Mouse (Mus musculus): ENCODE data around the gene P3h3.
"Not testable (repeated sequence)": the region's sequence is repeated elsewhere in the genome, so short reads cannot be mapped to it uniquely, and the experiment has no call there.

P3h3 gene

DNA sequence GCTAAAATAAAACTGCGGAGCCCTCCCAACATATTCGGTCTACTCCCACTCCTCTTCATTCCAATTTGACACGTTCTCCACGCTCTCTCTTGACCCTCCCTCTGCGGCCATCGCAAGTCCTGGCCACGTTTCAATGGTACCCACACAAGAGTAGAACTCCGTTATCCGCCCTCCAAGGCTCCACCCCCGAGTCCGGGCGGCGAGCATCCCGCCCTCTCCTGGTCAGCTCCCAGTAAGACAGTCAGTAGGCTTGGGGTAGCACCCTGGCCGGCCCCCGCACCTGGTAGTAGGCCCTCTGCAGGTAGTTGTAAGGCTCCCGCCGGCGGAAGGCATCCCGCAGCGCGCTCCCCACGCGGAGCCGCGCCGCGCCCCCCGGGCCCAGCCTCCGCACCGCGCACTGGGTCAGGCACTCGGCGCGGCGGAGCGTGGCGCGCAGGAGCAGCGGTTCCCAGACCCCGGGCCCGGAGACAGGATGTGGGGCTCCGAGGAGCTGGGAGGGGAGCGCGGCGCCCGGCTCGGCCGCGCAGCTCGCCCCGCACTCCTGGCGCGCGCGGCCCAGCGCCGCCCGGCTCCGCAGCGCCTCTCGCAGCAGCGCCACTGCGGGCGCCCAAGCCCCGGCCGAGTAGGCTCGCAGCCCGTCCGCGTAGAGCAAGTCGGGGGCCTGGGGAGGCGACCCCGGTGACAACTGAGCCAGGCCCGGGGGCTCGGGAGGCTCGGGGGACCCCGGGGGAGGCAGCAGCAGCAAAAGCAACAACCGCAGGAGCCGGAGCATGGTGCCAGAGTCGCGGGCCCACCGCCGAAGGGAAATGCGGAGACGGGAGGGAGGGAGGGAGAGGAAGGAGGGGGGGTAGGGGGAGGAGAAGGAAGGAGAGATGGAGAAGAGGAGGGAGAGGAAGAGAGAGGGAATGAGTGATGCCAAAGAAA lies at the start of gene P3h3:
P3h3 (minus strand) TSS at position 837 of the 924 bp plus-strand sequence.
- peak; percentile 63 for ATAC-seq (ENCODE audit: insufficient number of reproducible peaks, low FRiP score, low TSS enrichment)

DNA sequence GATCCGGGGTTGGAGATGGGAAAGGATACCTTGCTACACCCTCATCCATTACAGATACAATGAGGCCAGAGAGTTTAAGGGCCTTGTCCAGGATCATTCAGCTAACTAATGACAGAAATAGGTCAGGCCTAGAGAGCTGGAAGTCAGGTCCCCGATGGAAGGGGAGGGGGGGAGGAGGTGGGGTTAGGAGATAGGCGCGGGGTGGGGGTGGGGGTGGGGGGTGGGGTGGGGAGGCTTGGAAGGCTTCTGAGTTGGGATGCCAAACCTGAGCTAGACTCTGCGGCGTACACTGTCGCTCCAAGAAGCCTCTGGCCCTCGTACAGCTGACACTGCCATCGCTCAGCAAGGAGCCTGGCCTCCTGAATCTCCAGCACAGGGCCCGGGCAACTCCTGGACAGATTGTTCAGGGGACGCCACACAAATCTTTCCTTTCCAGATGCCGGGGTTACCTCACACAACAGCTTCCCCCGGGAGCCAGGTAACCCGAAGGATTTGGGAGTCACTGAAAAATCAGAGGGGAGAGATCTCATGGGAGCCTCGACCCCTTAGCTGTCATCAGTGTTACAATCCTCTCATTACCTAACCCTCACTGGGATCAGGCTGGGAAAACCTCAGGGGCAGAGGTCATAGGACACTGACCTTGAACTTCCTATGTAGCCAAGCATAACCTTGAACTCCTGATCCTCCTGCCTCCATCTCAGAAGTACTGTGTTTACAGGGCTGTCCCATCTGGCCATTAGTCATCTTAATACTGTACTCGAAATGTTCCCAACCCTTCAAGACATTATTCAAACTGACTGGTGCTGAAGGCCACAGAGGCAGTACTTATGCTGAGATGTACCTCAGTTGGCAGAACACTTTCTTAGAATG lies 47.7 kb upstream of the P3h3 start:
- no peak for ATAC-seq (ENCODE audit: insufficient number of reproducible peaks, low FRiP score, low TSS enrichment)

DNA sequence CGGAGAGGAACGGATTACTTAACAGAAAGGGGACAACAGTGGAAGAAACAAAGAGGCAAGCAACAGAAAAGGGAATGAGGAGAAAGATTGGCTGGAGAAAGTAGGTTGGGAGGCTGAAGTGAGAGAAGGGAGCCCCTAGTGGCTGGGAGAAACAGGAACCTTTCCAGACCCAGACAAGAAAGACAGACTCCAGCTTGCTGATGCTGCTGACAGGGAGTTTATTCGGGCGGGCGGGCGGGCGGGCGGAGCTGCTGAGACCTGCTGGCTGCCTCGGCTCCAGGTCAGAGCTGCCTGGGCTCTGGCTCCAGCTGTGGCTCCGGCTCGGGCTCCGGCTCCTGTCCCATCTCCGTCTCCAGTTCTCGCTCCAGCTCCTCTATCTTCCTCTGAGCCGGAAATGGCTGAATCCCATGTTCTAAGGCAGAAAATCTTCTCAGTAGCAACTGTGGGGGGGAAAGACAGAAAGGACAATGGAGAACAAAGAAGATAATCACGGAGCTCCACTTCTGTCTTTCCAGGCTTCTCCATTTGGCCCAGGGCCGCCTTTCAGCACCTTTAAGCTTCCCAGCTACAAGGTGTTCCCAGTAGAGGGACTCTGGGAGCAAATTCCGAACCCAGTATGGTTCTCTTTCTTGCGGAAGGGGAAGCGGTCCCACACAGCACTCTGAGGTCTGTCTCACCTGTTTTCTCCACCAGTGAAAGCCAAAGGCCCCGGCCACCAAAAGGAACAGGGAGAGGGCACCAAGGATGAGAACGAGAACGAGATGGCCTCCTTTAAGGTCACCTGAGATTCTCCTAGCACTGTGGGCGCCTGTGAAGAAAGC lies 46.8 kb upstream of the P3h3 start:
- ATAC-seq (ENCODE audit: insufficient number of reproducible peaks, low FRiP score, low TSS enrichment): peak; percentile 56

DNA sequence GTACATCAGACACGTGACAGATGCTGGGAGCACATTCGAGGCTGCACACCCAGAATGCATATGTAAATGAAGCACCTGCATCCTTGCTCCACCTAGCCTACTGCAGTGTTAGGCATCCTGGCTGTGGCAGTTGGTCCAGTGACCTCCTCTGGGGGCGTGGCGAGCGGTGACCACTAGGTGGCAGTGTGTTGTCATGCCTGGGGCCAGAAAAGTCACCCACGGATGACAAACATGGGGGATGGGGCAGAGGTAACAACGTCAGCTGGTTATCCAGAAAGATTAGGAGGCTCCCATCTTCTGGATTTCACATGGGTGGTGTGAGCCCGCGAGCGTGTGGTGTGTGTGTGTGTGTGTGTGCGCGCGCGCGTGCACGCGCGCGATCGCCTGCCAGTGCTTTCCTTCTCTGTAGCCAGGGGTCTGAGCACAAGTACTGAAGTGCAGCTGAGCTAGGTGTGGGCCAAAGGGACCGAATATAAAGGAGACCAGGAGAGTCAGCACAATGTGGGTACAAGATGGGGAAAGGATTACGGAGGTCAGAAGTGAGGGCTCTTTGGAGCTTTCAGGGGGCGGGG lies 46.1 kb upstream of the P3h3 start:
- peak; percentile 85 for ATAC-seq (ENCODE audit: insufficient number of reproducible peaks, low FRiP score, low TSS enrichment)

DNA sequence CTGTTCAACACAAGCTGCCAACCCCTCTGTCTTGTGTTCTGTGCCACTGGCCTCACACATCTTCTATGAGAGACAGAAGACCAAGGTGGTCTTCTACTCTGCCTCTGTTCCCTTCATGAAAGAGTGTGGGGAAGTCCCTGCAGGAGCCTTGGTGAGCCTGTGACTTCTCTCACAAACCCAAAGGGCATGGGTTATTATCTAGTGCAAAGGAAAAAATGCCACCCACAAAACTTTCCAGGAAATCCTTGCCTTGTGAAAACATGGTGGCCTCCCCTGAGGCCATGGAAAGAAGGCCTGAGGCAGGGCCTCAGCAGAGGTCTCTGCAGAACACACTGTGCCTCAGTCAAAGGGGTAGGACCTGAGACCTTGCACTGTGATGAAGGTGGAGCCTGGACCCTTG lies 44.3 kb upstream of the P3h3 start:
- no peak for ATAC-seq (ENCODE audit: insufficient number of reproducible peaks, low FRiP score, low TSS enrichment)

DNA sequence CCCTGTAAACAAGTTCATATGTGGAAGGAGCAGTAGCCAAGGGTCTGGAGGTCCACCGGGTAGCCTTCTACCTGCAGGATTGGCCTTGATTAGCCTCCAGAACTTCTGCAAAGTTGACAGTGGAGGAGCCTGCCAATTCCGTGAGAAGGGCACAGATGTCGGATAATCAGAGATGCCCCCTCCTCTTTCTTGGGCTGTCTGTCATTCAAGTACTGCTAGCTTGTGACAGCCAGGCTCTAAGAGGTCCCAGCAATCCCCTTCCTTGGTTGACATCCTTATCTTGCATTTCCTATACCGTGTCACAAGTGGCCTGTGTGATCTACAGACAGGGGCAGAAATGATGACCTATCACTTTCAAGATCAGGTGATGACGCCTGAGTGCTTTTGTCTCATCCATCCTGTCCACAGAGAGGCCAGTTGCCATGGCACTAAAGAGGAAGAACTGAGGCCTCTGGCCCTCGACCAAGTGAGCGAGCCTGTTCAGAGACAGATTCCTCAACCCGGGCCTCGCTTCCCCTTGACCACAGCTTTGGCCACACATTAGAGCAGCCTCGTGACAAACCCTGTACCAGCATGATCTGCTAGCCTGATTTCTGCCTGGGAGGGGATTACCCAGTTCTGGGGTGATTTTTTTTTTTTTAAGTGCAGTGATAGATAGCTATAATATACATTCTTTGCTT lies 43.4 kb upstream of the P3h3 start:
- no peak for ATAC-seq (ENCODE audit: insufficient number of reproducible peaks, low FRiP score, low TSS enrichment)

DNA sequence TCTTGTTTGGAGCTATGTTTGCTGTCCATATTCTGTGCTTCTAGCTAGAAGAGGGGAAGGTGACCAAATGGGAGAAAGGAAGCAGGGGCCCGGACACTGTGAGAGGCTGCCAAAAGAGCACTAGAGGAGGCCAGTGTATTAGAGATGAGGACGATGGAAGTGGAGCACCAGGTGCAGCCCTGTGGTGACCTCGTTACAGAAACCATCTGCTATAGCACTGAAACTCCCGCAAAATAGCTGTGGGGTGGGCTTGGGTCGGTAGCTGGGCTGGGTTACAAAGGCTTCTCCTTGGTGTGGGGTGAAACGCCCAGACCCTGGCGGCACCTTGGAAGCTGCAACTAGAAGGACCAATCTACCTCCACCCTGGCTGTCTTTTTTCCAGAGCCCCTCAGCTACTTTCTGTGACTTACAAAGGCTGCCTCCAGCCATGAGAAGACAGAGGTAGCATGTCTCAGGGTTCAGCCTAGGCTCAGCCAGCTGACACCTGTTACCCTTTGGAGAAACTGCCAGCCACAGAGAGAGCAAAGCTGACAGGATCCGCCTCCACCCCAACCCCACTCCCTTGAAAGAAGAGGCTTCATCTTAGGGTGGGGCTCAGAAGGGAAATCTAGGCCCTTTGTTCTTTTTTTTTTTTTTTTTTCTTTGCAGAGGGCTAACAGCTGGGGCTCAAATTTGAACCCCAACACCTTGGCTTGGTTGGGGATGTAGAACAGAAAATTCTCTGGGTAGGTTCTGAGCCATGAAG lies 42.7 kb upstream of the P3h3 start:
- ATAC-seq (ENCODE audit: insufficient number of reproducible peaks, low FRiP score, low TSS enrichment): no peak

DNA sequence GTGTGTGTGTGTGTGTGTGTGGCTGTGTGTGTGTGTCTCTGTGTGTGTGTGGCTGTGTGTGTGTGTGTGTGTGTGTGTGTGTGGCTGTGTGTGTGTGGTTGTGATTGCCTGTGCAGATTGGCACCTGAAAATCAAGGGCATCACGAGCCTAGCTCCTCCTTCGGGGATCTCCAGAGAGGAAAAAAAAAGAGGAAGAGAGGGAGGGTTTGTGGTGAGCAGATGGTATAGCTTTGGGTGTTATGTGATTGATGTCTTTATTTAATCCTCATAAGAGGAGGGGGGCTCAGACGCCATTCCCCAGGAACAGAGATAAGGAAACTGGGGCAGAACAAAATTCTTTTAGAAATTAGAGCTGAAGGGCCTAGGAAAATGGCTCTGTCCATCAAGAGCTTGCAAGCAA lies 40.8 kb upstream of the P3h3 start:
- no peak for ATAC-seq (ENCODE audit: insufficient number of reproducible peaks, low FRiP score, low TSS enrichment)

DNA sequence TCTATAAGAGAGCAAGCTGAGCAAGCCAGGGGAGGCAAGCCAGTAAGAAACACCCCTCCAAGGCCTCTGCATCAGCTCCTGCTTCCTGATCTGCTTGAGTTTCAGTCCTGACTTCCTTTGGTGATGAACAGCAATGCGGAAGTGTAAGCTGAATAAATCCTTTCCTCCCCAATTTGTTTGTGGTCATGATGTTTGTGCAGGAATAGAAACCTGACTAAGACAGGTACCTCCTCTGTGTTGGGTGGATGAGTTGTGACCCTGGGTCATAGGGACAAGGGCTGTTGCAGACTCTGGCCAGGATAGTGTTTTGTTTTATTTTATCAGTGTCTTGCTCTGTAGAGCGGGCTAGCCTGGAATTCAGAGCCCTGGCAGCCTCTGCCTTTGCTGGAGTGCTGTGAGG lies 36.6 kb upstream of the P3h3 start:
- not testable (repeated sequence) for ATAC-seq (ENCODE audit: insufficient number of reproducible peaks, low FRiP score, low TSS enrichment)

DNA sequence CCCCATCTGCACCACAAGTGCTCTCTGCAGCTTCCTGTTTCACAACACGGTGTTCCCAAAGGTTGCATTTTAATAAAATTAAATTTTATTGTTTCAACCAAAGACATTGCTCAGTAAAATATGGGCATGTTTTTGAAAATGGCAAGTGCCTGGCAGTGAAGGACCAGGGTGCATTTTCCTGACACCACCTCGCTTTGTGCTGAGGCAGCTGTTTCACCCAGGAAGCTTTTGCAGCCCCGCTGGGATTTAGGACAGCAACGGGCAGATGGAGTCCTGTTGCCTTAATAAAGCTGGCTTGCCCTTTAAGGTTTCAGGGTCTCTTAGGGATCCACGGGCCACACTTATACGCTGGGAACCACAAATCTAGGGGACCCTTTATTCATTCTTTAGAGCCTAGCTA lies 33.4 kb upstream of the P3h3 start:
- ATAC-seq (ENCODE audit: insufficient number of reproducible peaks, low FRiP score, low TSS enrichment): no peak

DNA sequence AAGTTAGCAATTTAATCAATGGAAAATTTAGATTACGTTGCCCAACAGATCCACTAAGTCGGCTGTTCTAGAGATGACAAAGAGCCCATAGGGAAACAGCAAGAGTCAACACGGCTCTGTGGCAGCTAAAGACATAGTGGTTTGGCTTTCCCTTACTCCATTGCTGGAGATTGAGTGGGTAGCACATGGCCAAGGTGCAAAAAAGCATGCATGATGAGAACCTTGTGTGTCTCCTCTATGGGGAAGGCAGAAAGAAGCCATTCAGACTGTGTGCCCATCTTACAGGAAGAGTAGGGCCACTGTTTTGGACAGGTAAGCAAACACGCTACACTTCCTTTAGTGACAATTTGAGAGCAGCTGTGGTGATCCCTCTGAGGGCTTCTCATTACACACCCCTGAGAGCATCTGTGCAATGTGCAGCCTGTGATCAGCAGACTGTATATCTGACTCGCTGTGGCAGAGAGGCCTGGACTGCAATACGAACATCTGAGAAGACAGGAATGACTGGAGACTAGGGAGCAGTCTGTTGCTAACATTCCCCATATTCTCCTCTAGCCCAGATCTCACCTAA lies 31.1 kb upstream of the P3h3 start:
- ATAC-seq (ENCODE audit: insufficient number of reproducible peaks, low FRiP score, low TSS enrichment): no peak

DNA sequence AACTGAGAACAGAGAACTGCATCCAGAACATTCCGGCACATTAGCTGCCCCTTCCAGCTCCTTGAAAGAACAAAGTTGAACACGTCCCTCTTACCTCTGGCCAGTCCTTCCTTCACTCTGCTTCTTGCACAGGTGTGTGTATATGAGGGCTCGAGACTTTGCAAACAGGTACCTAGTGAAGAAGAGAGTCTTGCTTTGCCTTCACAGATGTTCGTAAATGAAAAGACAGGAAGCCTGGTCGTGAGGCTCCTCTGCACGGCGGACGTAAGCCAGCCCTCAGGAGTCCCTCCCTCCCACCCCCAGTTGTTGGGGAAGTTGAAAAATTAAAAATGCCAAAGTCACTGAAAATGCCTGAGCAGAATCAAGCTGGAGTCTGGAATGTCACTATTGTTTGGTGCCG lies 30.4 kb upstream of the P3h3 start, which contains the start of gene Cd4:
Cd4 (minus strand) TSS at position 236 of the 400 bp plus-strand sequence.
- no peak for ATAC-seq (ENCODE audit: insufficient number of reproducible peaks, low FRiP score, low TSS enrichment)

DNA sequence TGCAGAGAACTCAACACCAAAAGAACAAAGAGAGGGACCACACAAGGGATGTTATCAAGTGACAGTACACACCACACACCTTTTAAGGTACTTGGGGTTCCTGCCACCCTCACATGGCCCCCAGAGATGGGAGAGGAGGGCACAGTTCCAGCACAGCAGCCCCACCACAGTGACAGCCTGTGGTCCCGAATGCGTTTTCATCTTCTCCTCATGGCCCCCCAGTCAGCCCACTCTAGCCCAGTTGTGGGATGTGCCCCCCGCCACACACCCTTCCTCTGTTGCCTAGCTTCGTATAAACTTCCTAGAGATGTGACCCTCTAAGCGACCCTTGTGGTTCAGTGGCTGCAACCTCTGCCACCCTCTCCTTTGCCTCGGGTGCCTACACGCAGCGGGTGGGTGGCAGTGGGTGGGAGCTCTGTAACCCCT lies 28.4 kb upstream of the P3h3 start:
- no peak for ATAC-seq (ENCODE audit: insufficient number of reproducible peaks, low FRiP score, low TSS enrichment)

DNA sequence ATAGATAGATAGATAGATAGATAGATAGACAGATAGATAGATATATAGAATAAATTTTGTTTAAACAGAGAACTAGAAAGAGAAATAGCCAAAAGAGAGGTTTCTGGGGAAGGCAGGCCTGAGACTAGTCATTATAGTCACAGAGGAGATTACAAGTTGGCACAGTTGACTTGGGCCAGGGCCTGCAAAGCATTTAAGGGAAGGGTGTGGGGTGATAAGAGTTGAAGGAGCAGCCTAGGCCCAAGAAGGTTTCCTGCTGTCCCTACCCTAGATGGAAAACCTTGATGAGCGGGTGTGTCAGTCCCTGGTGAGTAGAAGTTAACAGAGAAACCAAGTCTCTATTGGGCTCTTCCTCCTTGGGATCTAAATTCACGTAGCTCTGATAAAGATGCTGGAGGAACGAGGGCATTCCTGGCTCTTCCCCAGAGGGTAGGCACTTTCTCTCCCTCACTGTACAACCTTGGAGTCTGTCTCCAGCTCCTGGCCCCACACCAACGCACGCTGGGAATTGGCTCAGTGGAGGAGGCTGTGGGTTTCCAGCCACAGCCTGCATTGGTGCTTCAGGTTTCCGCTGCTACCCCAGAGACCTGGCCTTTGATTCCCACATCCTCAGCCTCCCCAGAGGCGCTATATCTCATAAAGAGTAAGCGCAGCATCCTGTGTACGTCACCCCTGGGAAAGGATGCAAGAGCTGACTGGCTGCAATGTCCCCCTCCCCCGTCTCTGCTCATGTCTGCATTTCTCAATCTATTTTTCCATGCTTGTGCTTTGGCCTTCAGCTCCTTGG lies 27.4 kb upstream of the P3h3 start:
- peak; percentile 85; the same call in 1 of the 2 replicates for ATAC-seq (ENCODE audit: insufficient number of reproducible peaks, low FRiP score, low TSS enrichment)

DNA sequence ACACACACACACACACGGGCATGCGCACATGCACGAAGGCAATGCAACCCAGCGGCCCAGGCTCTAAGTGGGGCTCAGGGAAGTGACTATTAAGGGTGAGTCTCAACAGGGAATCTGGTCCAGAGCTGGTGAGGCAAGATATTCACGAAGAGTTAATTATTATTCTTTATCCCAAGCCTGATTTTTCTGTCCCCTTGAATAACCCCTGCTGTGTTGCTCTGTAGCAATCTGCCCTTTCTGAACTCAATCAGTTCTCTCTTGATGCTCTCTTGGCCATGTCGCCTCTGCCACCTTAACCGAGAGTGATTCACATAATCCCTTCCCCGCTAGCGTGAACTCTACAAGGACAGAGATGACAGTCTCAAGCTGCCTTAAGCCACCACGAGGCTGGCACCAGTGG lies 25.8 kb upstream of the P3h3 start:
- no peak for ATAC-seq (ENCODE audit: insufficient number of reproducible peaks, low FRiP score, low TSS enrichment)

DNA sequence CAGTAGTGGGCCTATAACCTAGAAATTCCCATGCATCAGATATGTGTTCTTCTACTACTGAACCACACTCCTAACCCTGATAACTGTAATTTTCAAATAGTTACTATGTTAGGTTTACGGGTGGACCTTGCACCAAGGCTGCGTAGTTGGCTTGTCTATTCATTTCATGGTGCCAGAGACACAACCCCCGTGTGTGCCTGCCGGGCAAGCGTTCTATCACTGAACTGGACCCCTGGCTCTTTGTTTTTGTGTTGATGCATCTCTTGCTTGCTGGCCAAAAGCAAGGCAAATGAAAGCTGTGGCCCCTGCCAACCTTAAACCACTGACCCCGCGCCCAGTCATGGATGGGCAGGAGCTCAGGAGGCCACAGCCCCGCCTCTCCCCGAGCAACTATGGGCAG lies 24.3 kb upstream of the P3h3 start:
- ATAC-seq (ENCODE audit: insufficient number of reproducible peaks, low FRiP score, low TSS enrichment): no peak

DNA sequence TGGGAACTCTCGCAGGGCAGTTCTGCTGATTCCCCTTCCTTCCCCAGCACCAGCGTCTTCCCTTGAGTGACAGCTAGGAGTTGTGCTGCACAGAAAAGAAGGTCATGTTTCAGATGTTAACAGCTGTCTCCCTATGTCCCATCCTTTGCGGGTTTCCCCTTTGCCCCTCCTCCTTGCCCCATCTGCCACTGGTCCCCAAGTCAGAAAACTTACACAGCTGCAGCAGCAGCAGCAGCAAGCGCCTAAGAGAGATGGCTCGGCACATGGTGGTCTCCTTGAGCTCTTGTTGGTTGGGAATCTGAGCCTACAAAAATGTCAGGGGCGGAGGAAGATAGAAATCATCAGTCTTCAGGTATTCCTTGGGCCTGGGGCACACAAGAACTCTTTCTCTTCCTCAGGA lies 21.8 kb upstream of the P3h3 start:
- no peak for ATAC-seq (ENCODE audit: insufficient number of reproducible peaks, low FRiP score, low TSS enrichment)

DNA sequence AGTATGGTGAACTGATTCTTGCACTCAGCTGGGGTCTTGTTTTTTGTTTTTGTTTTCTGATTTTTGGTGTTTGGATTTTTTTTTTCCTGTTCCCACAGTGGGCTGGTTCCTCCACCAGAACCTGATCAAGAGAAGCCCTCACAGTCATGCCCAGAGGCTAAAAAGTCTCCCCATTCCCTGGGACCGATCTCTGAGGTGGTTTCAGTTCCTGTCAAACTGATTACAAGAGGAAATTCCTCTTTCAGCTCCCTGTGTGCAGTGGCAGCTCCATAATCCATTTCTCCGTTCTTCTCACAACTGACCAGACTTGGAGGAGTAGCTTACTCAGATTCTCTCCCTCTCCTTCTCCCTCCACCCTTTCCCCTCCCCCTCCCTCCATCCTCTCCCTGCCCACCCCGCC lies 16.8 kb upstream of the P3h3 start:
- ATAC-seq (ENCODE audit: insufficient number of reproducible peaks, low FRiP score, low TSS enrichment): no peak

Measured in cerebellum, adult (tissue).